Mouse (Mus musculus) hindbrain, embryonic 16.5 days (tissue): ENCODE measurements around the gene Agtrap. TPM values are rescaled to one million over a fixed set of nuclear protein-coding genes. Genes with fewer than 3 reads are reported as not detected.

Experiments
- ATAC-seq: fragments of 200-750 bp; cut with Nextera tagmentation; 2 replicates; pipeline ENCODE4 v1.8.0; 2017; ENCODE audit warnings: moderate TSS enrichment, moderate library complexity
- H3K27ac ChIP-seq: fragments of 300-500 bp; sonication (generic); 2 replicates; pipeline ENCODE4 v1.5.1; 2014; ENCODE audit warnings: low read depth, mild to moderate bottlenecking, control low read depth, low read length, moderate library complexity
- H3K27me3 ChIP-seq: fragments of 300-500 bp; sonication (generic); replicated peaks from 2 replicates; pipeline ENCODE4 v1.6.1; 2014; ENCODE audit warnings: low read length; ENCODE audit not compliant: control insufficient read depth, insufficient read depth
- H3K36me3 ChIP-seq: fragments of 300-500 bp; sonication (generic); 2 replicates; pipeline ENCODE4 v1.6.1; 2014; ENCODE audit warnings: mild to moderate bottlenecking, low read length, moderate library complexity, mixed read lengths; ENCODE audit not compliant: control insufficient read depth, insufficient read depth
- H3K4me1 ChIP-seq: fragments of 300-500 bp; sonication (generic); 2 replicates; pipeline ENCODE4 v1.6.1; 2014; ENCODE audit warnings: low read depth, low read length; ENCODE audit not compliant: control insufficient read depth, insufficient read depth
- H3K4me2 ChIP-seq: fragments of 300-500 bp; sonication (generic); 2 replicates; pipeline ENCODE4 v1.6.1; 2014; ENCODE audit warnings: mild to moderate bottlenecking, low read length, control low read depth, moderate library complexity
- H3K4me3 ChIP-seq: fragments of 300-500 bp; sonication (generic); 2 replicates; pipeline ENCODE4 v1.5.1; 2014; ENCODE audit warnings: mild to moderate bottlenecking, low read length, control low read depth, moderate library complexity
- H3K9ac ChIP-seq: fragments of 300-500 bp; sonication (generic); 2 replicates; pipeline ENCODE4 v1.6.1; 2014; ENCODE audit warnings: low read depth, mild to moderate bottlenecking, control low read depth, low read length, moderate library complexity
- H3K9me3 ChIP-seq: fragments of 300-500 bp; sonication (generic); 2 replicates; pipeline ENCODE4 v1.6.1; 2014; ENCODE audit warnings: mild to moderate bottlenecking, low read length, moderate library complexity; ENCODE audit not compliant: control insufficient read depth
- WGBS: fragments of 180-500 bp; shearing (Covaris S2); extraction: QIAGEN DNeasy Blood & Tissue Kit; methylation state at CpG from one replicate; pipeline ENCODE4 v1.1.7; 2014; 5-methylcytosine and 5-hydroxymethylcytosine counted together
- polyA plus RNA-seq: library from polyadenylated mRNA; unstranded; fragments of >200 nt; fragmentation: Nextera tagmentation; extraction: Ambion mirVana; gene quantifications from 2 replicates; pipeline ENCODE4 v1.2.1, GENCODE M21; 2015

Agtrap gene
- polyA plus RNA-seq, 1 experiment from 2014 or later: 7.4 TPM

DNA sequence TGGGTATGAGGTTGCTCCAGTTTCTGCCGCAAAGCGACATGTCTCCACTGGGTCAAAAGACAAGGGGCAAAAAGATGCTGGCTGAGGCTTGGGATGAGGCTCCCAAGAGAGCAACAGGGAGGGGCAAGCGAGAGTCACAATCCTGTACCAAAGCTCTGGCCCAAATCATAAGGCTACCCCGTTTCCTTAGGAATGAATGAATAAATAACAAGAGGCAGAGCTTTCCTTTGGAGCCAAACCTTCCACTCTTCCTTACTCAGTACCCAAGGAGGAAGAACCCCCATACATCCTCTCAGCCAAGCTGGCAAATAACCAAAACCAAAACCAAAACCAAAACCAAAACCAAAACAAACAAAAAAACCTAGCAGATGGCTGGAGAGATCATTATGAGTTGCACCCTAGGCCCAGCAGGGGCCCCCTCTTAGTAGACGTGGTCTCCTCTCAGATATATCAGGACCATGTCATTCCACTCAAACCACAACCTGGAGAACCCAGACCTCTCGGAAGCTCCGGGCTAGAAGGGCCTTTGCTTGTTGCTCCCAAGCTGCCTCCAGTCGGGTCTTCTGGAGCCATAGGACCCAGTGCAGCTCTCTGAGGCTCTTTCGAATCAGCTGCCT is 18.1 kb downstream of the Agtrap start:
- Histone ChIP-seq H3K4me3 (no peak overlapping the region), H3K4me2 (no peak overlapping the region), H3K36me3 (no peaks in the 10 kb centered on the region), H3K4me1 (no peaks in the 10 kb centered on the region), H3K27ac (no peak overlapping the region), H3K9ac (no peak overlapping the region), H3K27me3 (no peaks in the 10 kb centered on the region), H3K9me3 (no peaks in the 10 kb centered on the region)
- WGBS: 83% methylated on average over 9 of the region's 9 CpGs
- no peak for ATAC-seq

DNA sequence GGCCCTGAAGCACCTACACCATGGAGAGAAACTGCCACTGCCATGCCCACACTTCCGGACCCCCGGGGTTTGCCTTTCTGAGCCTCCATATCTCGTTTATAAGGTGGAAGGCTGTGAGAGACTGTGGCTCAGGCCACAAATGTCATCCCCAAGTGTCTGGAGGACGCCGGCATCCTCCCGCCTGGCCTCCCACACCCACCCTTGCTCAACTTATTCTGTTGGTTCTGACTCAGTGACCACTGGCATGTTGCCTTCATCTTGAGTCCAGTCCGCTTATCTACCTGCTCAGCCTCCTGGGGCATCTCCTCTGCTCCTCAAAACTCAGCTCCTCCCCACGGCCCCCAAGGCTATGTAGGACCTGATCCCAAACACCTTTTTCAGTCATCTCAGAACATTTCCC is 20.5 kb downstream of the Agtrap start:
- 90% methylated on average over 8 of the region's 8 CpGs for WGBS
- no peaks in the 10 kb centered on the region for H3K4me1 ChIP-seq
- no peak overlapping the region for H3K4me3 ChIP-seq
- H3K36me3 ChIP-seq: no peaks in the 10 kb centered on the region
- no peak overlapping the region for H3K27ac ChIP-seq
- H3K4me2 ChIP-seq: no peak overlapping the region
- no peak overlapping the region for H3K9ac ChIP-seq
- H3K27me3 ChIP-seq: no peaks in the 10 kb centered on the region
- no peak for ATAC-seq
- H3K9me3 ChIP-seq: no peaks in the 10 kb centered on the region

GRCm38 (mm10) chr4:148066401-148066744 is 21.5 kb downstream of the Agtrap start:
- ATAC-seq: no peak

DNA sequence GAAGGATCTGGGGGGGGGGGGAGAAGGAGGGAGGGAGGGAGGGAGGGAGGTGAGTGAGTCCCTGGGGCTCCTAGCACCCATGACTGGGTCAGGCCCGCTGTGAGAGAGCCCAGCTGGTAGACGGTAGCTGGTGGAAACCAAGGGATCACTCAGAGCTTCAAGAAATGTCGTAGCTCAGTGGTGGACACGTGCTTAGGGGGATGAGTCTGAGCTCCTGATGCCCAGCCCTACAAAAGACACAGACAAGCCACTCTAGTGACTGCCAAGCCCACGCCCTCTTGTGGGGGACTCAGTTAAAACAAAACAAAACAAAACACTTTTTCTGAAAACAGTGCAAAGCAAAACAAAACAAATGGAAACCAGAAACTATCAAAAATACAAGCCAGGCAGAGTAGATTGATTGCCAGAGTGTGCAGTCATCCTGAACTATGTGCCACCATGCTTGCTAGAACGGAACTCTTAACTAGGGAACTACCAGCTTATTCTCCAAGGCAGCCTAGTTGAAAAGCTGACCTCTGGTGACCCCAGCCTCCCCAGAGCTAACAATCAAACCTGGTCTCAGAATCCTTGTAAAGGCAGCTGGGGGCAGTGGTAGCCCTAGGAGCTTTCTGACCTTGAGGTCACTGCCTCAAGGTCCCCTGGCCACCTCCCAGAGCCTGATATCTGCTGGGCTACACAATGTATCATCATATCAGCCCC is 22.0 kb downstream of the Agtrap start:
- Histone ChIP-seq H3K4me1 (no peaks in the 10 kb centered on the region), H3K4me3 (no peak overlapping the region), H3K36me3 (no peaks in the 10 kb centered on the region), H3K9ac (no peak overlapping the region), H3K27ac (no peak overlapping the region), H3K4me2 (no peak overlapping the region), H3K9me3 (no peaks in the 10 kb centered on the region), H3K27me3 (no peaks in the 10 kb centered on the region)
- 28% methylated on average over 6 of the region's 6 CpGs for WGBS
- ATAC-seq: no peak

More at GRCm38 (mm10) chr4:148066401-148066744, 21.5 kb downstream of the Agtrap start:
- Histone ChIP-seq H3K4me1 (no peaks in the 10 kb centered on the region), H3K4me3 (no peak overlapping the region), H3K27me3 (no peaks in the 10 kb centered on the region), H3K27ac (no peak overlapping the region), H3K9me3 (no peaks in the 10 kb centered on the region), H3K4me2 (no peak overlapping the region), H3K36me3 (no peaks in the 10 kb centered on the region), H3K9ac (no peak overlapping the region)
- 39% methylated on average over 9 of the region's 9 CpGs for WGBS

DNA sequence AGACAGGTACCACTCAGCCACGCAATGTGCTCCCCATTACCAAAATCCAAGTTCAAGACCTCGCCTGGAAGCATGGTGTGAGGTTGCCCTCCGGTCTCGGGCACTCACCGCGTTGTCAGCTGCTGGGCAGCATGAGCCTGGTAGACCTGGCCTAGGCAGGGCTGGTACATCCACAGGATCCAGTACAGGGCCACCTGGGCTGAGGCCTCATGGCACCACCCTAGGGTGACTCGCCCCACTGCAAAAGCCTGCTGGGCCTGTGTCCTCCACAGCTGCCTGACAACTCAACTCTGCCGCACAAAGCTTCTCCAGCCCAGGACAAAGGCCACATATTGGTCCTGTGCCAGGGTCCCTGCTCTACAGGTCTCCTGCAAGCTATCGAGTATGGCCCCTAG is 26.7 kb downstream of the Agtrap start:
- H3K27me3 ChIP-seq: no peaks in the 10 kb centered on the region
- no peak overlapping the region for H3K4me3 ChIP-seq
- peaks cover 13% of the 10 kb centered on the region for H3K36me3 ChIP-seq
- no peaks in the 10 kb centered on the region for H3K4me1 ChIP-seq
- ATAC-seq: no peak
- H3K9me3 ChIP-seq: no peaks in the 10 kb centered on the region
- no peak overlapping the region for H3K27ac ChIP-seq
- no peak overlapping the region for H3K4me2 ChIP-seq
- 90% methylated on average over 9 of the region's 9 CpGs for WGBS
- H3K9ac ChIP-seq: no peak overlapping the region

DNA sequence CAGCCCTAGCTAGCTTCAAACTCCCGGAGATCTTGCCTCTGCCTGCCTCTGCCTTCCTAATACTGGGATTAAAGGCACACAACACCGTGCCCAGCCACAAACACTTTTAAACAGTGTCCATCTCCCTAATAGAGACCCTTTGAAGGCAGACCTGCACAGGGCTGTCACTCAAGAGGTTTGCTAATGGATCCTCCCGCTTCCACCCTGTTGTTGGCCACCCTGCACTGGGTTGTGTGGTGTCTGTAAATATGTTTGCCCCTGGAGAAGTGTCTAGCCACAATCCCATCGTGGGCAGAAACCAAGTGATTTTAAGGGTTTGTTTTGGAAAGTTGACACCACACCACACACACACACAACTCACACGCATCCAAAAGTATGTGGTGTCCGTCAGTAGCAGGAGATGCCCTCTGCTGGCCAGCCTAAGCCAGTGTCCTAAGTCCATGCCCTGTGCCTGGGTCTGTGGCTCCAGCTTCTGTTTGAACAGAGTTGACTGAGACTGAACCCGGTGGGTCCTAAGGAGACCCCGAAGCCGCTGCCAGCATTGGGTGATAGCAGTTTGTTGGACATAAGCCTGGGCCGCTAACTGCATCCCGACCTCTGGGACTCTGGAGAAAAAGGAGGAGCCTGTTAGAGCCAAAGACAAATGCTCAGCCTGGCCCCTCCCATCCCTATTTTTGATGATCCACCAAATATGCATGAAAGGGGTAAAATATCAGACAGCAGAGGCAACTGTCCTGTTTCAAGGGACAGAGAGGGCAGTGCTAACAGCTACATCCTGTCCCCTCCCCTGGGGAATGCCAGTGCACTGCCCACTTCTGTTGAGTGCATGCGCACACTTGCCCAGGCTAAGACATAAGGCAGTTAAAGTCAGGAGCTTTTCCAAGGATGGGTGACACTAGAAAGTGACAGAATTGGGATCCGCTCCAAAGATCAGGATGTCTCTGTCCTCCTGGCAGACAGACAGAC is 27.4 kb downstream of the Agtrap start:
- H3K27ac ChIP-seq: no peak overlapping the region
- H3K4me3 ChIP-seq: no peak overlapping the region
- no peak overlapping the region for H3K4me2 ChIP-seq
- no peaks in the 10 kb centered on the region for H3K27me3 ChIP-seq
- H3K9me3 ChIP-seq: no peaks in the 10 kb centered on the region
- no peaks in the 10 kb centered on the region for H3K4me1 ChIP-seq
- peaks cover 20% of the 10 kb centered on the region for H3K36me3 ChIP-seq
- ATAC-seq: no peak
- no peak overlapping the region for H3K9ac ChIP-seq
- 53% methylated on average over 13 of the region's 13 CpGs for WGBS

DNA sequence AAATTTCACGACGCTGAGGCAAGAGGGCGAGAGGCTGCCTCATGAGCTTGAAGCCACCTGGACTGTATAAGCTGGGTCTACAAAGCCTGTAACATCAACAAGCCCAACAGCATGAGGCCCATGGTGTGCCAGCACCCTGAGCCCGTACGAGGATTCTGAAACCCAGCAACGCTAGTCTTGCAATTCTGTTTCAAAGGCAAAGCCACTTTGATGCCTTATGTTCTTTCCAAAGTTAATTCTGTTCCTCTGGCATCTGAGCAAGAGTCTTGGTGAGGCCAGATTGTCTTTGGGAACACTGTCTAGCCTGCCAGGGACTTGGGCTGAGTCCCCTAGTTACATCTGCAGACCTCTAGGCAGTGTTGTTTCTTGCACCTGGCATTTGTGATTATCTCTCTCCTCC is 28.8 kb downstream of the Agtrap start:
- no peaks in the 10 kb centered on the region for H3K4me1 ChIP-seq
- 87% methylated on average over 6 of the region's 6 CpGs for WGBS
- no peaks in the 10 kb centered on the region for H3K9me3 ChIP-seq
- no peak overlapping the region for H3K9ac ChIP-seq
- H3K4me3 ChIP-seq: no peak overlapping the region
- no peaks in the 10 kb centered on the region for H3K27me3 ChIP-seq
- no peak overlapping the region for H3K27ac ChIP-seq
- no peak overlapping the region for H3K4me2 ChIP-seq
- no peak for ATAC-seq
- peaks cover 26% of the 10 kb centered on the region for H3K36me3 ChIP-seq

DNA sequence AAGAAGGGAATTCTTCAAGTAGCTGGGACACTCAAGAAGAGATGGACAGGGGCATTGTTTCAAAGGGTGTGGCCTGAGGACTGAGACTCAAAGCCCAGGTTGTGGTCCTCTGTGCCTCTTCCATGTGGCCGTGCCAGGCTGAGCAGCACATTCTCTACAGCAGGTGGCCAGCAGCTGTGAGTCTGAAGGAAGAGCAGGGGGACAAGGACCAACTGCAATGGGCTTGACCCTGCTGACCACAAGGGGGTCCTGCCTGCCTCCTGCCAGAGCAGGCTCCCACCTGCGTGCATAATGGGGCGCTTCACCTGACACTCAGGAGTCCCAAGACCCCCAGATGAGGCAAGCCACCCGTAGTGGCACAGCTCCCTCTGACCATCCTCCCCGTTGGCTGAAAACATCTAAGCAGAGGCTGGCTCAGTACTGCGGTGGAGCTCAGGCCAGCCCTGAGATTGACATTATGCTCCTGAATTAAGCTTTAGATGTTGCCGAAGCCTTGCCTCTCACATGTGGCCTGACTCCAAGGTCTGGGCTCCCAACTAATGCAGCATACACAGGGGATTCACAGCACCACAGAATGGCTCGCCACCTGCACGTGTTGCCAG is 29.5 kb downstream of the Agtrap start:
- no peaks in the 10 kb centered on the region for H3K9me3 ChIP-seq
- WGBS: 89% methylated on average over 9 of the region's 9 CpGs
- H3K36me3 ChIP-seq: peaks cover 26% of the 10 kb centered on the region
- H3K4me3 ChIP-seq: no peak overlapping the region
- no peak overlapping the region for H3K4me2 ChIP-seq
- no peaks in the 10 kb centered on the region for H3K4me1 ChIP-seq
- no peaks in the 10 kb centered on the region for H3K27me3 ChIP-seq
- no peak for ATAC-seq
- no peak overlapping the region for H3K9ac ChIP-seq
- no peak overlapping the region for H3K27ac ChIP-seq
